7 mouse cellular contexts compared by ENCODE assay signal in the genomic region with DNA sequence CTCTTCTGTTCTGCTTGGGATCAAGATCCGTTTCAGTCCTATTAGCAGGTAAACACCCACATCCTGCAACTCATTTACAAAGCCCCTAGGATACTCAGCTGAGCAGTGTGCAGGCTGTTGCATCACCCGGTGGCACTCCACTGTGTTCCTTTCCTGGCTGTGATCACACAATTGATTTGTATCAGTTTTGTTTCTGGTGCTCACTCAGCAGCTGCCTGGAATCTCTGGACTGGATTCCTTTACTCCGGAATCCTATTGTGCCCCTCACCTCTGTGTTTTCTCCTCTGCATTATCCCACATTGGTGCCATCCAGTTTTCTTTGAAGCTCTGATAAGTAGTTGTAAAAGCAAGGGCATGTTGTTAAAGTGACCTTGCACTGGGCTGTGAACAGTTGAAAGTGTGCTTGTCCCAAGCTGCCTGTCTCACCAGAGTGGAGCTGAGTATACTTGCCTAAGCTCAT.
DNase-seq lines count a peak whose midpoint lies in the region; ATAC-seq and TF ChIP-seq lines count a peak whose summit lies in the region.

No protein-coding gene starts in this region.

- peak overlapping the region; percentile 100 for H3K27ac ChIP-seq in ES-Bruce4 (ENCODE audit: insufficient read depth, low read length)
- no peak overlapping the region for H3K27ac ChIP-seq in forebrain, postnatal 0 days (ENCODE audit: low read depth, low read length)
- H3K27ac ChIP-seq in liver, embryonic 15.5 days (replicated peaks): peak overlapping the region; percentile 68; the same call in 1 of the 2 replicates
- no peak overlapping the region for H3K27ac ChIP-seq in stomach, postnatal 0 days (replicated peaks)

- ATAC-seq in forebrain, postnatal 0 days: no peak
- peak; percentile 87 for ATAC-seq in liver, embryonic 15.5 days (ENCODE audit: insufficient read depth)
- peak; percentile 69; the same call in 1 of the 2 replicates for ATAC-seq in stomach, postnatal 0 days (ENCODE audit: low FRiP score, low TSS enrichment)

- no peak for TF ChIP-seq CTCF in ES-Bruce4 (IDR thresholded peaks at IDR 0.05; ENCODE audit: low read depth, low read length)
- TF ChIP-seq CTCF in forebrain, postnatal 0 days (IDR thresholded peaks at IDR 0.05; ENCODE audit: low read depth): no peak
- no peak for TF ChIP-seq CTCF in stomach, postnatal 0 days (IDR thresholded peaks at IDR 0.05; ENCODE audit: low read depth)

- intact Hi-C loops in left cerebral cortex, postnatal 10 days (cut with DNase I): no loop called here

- no peaks in the 10 kb centered on the region for H3K36me3 ChIP-seq in ES-Bruce4 (ENCODE audit: control insufficient read depth, insufficient read depth, low read length, poor library complexity, severe bottlenecking)
- H3K36me3 ChIP-seq in forebrain, postnatal 0 days (ENCODE audit: insufficient read depth): no peaks in the 10 kb centered on the region
- H3K36me3 ChIP-seq in liver, embryonic 15.5 days (replicated peaks): no peaks in the 10 kb centered on the region
- no peaks in the 10 kb centered on the region for H3K36me3 ChIP-seq in stomach, postnatal 0 days (ENCODE audit: control insufficient read depth, insufficient read depth, low read length)

- H3K27me3 ChIP-seq in ES-Bruce4 (ENCODE audit: control insufficient read depth, insufficient read depth, low read length, poor library complexity, severe bottlenecking): no peaks in the 10 kb centered on the region
- no peaks in the 10 kb centered on the region for H3K27me3 ChIP-seq in forebrain, postnatal 0 days (ENCODE audit: insufficient read depth, low read length)
- H3K27me3 ChIP-seq in liver, embryonic 15.5 days: no peaks in the 10 kb centered on the region
- no peaks in the 10 kb centered on the region for H3K27me3 ChIP-seq in stomach, postnatal 0 days (ENCODE audit: control insufficient read depth, insufficient read depth, low read length)

- H3K4me3 ChIP-seq in ES-Bruce4 (ENCODE audit: low read depth, low read length): peak overlapping the region; percentile 45; the same call in 1 of the 2 replicates
- H3K4me3 ChIP-seq in forebrain, postnatal 0 days (ENCODE audit: low read depth, low read length): no peak overlapping the region
- no peak overlapping the region for H3K4me3 ChIP-seq in liver, embryonic 15.5 days (replicated peaks)
- no peak overlapping the region for H3K4me3 ChIP-seq in stomach, postnatal 0 days (ENCODE audit: low read depth, low read length)

- peak; percentile 89 for DNase-seq in MN1 (ENCODE audit: low spot score)
- DNase-seq in forebrain, postnatal 0 days: peak; percentile 18
- DNase-seq in stomach, postnatal 0 days (ENCODE audit: low spot score): no peak
- DNase-seq in left cerebral cortex, postnatal 10 days (ENCODE audit: extremely low spot score in 1 of 2, low spot score in 2 of 2): no peak
- no peak for DNase-seq in layer of hippocampus, postnatal 10 days (ENCODE audit: low spot score in 2 of 2)

- H3K9ac ChIP-seq in ES-Bruce4 (ENCODE audit: low read depth, poor library complexity, severe bottlenecking): peak overlapping the region; percentile 58
- H3K9ac ChIP-seq in forebrain, postnatal 0 days: no peak overlapping the region
- no peak overlapping the region for H3K9ac ChIP-seq in liver, embryonic 15.5 days
- H3K9ac ChIP-seq in stomach, postnatal 0 days (ENCODE audit: low read length): no peak overlapping the region

- TF ChIP-seq POLR2A in ES-Bruce4 (IDR thresholded peaks at IDR 0.05; ENCODE audit: insufficient read depth, low read length): no peak

- 3% methylated on average over 3 of the region's 3 CpGs for WGBS in forebrain, postnatal 0 days
- 4% methylated on average over 3 of the region's 3 CpGs for WGBS in liver, embryonic 15.5 days (ENCODE audit: insufficient replicate concordance)
- 15% methylated on average over 3 of the region's 3 CpGs for WGBS in stomach, postnatal 0 days

- H3K9me3 ChIP-seq in ES-Bruce4 (replicated peaks; ENCODE audit: control insufficient read depth, insufficient read depth, low read length, poor library complexity, severe bottlenecking): peaks cover 6% of the 10 kb centered on the region; the same call in 1 of the 2 replicates
- H3K9me3 ChIP-seq in forebrain, postnatal 0 days (ENCODE audit: low read length): no peaks in the 10 kb centered on the region
- H3K9me3 ChIP-seq in liver, embryonic 15.5 days (replicated peaks): no peaks in the 10 kb centered on the region
- H3K9me3 ChIP-seq in stomach, postnatal 0 days (ENCODE audit: control insufficient read depth, low read length): no peaks in the 10 kb centered on the region

- TF ChIP-seq EP300 in ES-Bruce4 (IDR thresholded peaks at IDR 0.05; ENCODE audit: insufficient read depth, low read depth, low read length): peak; percentile 100
- no peak for TF ChIP-seq EP300 in stomach, postnatal 0 days (optimal IDR thresholded peaks at IDR 0.05)

- peaks cover 5% of the 10 kb centered on the region for H3K4me1 ChIP-seq in ES-Bruce4 (ENCODE audit: control insufficient read depth, insufficient read depth, low read length)
- H3K4me1 ChIP-seq in forebrain, postnatal 0 days (ENCODE audit: insufficient read depth): no peaks in the 10 kb centered on the region
- H3K4me1 ChIP-seq in liver, embryonic 15.5 days (replicated peaks): 0 out of 2 replicates have a peak, but pooled peaks cover 3% of the 10 kb centered on the region
- no peaks in the 10 kb centered on the region for H3K4me1 ChIP-seq in stomach, postnatal 0 days (replicated peaks; ENCODE audit: control insufficient read depth, insufficient read depth)

- H3K4me2 ChIP-seq in forebrain, postnatal 0 days (ENCODE audit: low read depth): no peak overlapping the region
- H3K4me2 ChIP-seq in liver, embryonic 15.5 days: no peak overlapping the region
- H3K4me2 ChIP-seq in stomach, postnatal 0 days (replicated peaks; ENCODE audit: low read depth): no peak overlapping the region; the same call in 1 of the 2 replicates

Comparison
In these comparisons a context has a peak if more than half of its experiments do, and no peak if none do; other contexts are left out.
1. H3K27ac ChIP-seq: peak in ES-Bruce4 (single experiment) and liver, embryonic 15.5 days (single experiment); none in forebrain, postnatal 0 days (single experiment) and stomach, postnatal 0 days (single experiment).
2. DNase-seq: peak in MN1 (single experiment) and forebrain, postnatal 0 days (single experiment); none in stomach, postnatal 0 days (single experiment), left cerebral cortex, postnatal 10 days (0 of 2) and layer of hippocampus, postnatal 10 days (0 of 2).